8 mouse cellular contexts compared by ENCODE assay signal in genomic region chr16:43574006-43574764, GRCm38 (mm10).
A peak's percentile ranks its signal among the peaks of the same experiment; 100 is the strongest.
DNase-seq lines count a peak whose midpoint lies in the region; ATAC-seq and TF ChIP-seq lines count a peak whose summit lies in the region.

No protein-coding gene starts in this region.

- H3K4me3 ChIP-seq in MEL (ENCODE audit: control insufficient read depth in 1 of 2, insufficient read depth in 1 of 2, low read depth in 2 of 2, low read length in 2 of 2): no peak overlapping the region
- H3K4me3 ChIP-seq in cerebellum, adult 2 months (replicated peaks; ENCODE audit: insufficient read depth, low read depth, low read length): no peak overlapping the region
- no peak overlapping the region for H3K4me3 ChIP-seq in forebrain, postnatal 0 days (ENCODE audit: low read depth, low read length)
- H3K4me3 ChIP-seq in lung, embryonic 14.5 days (ENCODE audit: low read depth, low read length): no peak overlapping the region
- no peak overlapping the region for H3K4me3 ChIP-seq in olfactory bulb, adult 2 months (ENCODE audit: insufficient read depth, low read depth, low read length)

- peak; percentile 75 for TF ChIP-seq RAD21 in MEL (IDR thresholded peaks at IDR 0.05; ENCODE audit: low read depth, low read length)

- no peaks in the 10 kb centered on the region for H3K9me3 ChIP-seq in MEL (replicated peaks; ENCODE audit: insufficient read depth, low read length)
- H3K9me3 ChIP-seq in forebrain, postnatal 0 days (ENCODE audit: low read length): no peaks in the 10 kb centered on the region
- H3K9me3 ChIP-seq in lung, embryonic 14.5 days (ENCODE audit: low read depth, low read length): no peaks in the 10 kb centered on the region

- no peak for TF ChIP-seq POLR2A in MEL (IDR thresholded peaks at IDR 0.05; ENCODE audit: control insufficient read depth in 1 of 2, insufficient read depth in 1 of 2, low read depth in 1 of 2, low read length in 2 of 2, poor library complexity in 1 of 2)
- no peak for TF ChIP-seq POLR2A in cerebellum, adult 2 months (IDR thresholded peaks at IDR 0.05; ENCODE audit: borderline replicate concordance, insufficient read depth, low read length)
- TF ChIP-seq POLR2A in olfactory bulb, adult 2 months (IDR thresholded peaks at IDR 0.05; ENCODE audit: insufficient read depth, low read depth, low read length): no peak

- peak; percentile 88 for ATAC-seq in forebrain, postnatal 0 days
- ATAC-seq in lung, embryonic 14.5 days (ENCODE audit: insufficient read depth): peak; percentile 81

- H3K4me1 ChIP-seq in MEL (ENCODE audit: control insufficient read depth in 1 of 2, insufficient read depth in 2 of 2, low read length in 2 of 2): peaks cover 2 to 12% of the 10 kb centered on the region in 2 experiments; a peak in 3 of 4 replicates
- H3K4me1 ChIP-seq in cerebellum, adult 2 months (ENCODE audit: control insufficient read depth, insufficient read depth, low read length): peaks cover 10% of the 10 kb centered on the region
- H3K4me1 ChIP-seq in forebrain, postnatal 0 days (ENCODE audit: insufficient read depth): peaks cover 23% of the 10 kb centered on the region
- peaks cover 20% of the 10 kb centered on the region for H3K4me1 ChIP-seq in lung, embryonic 14.5 days (ENCODE audit: insufficient read depth)
- H3K4me1 ChIP-seq in olfactory bulb, adult 2 months (ENCODE audit: control insufficient read depth, insufficient read depth, low read length): peaks cover 20% of the 10 kb centered on the region

- TF ChIP-seq CTCF in MEL (IDR thresholded peaks at IDR 0.05 in 2 of 3, conservative IDR thresholded peaks at IDR 0.05 in 1 of 3; ENCODE audit: control insufficient read depth in 1 of 3, insufficient read depth in 1 of 3, low read depth in 2 of 3, low read length in 3 of 3, poor library complexity in 1 of 3, severe bottlenecking in 1 of 3): peak; percentile 78 to 92 (median 86)
- TF ChIP-seq CTCF in cerebellum, adult 2 months (IDR thresholded peaks at IDR 0.05; ENCODE audit: borderline replicate concordance, insufficient read depth, low read depth, low read length): peak; percentile 90
- peak; percentile 93 for TF ChIP-seq CTCF in forebrain, postnatal 0 days (IDR thresholded peaks at IDR 0.05; ENCODE audit: low read depth)
- peak; percentile 93 for TF ChIP-seq CTCF in lung, embryonic 14.5 days (IDR thresholded peaks at IDR 0.05; ENCODE audit: low read depth)
- TF ChIP-seq CTCF in olfactory bulb, adult 2 months (IDR thresholded peaks at IDR 0.05; ENCODE audit: insufficient read depth, low read depth, low read length): no peak

- peaks cover 0 to 9% of the 10 kb centered on the region in 2 experiments; a peak in 2 of 4 replicates for H3K36me3 ChIP-seq in MEL (ENCODE audit: control insufficient read depth in 1 of 2, insufficient read depth in 2 of 2, low read length in 2 of 2)
- H3K36me3 ChIP-seq in forebrain, postnatal 0 days (ENCODE audit: insufficient read depth): peaks cover 14% of the 10 kb centered on the region
- H3K36me3 ChIP-seq in lung, embryonic 14.5 days (ENCODE audit: insufficient read depth): no peaks in the 10 kb centered on the region

- no peak overlapping the region for H3K27ac ChIP-seq in MEL (ENCODE audit: control insufficient read depth, low read depth, low read length)
- peak overlapping the region; percentile 10; the same call in 1 of the 2 replicates for H3K27ac ChIP-seq in cerebellum, adult 2 months (ENCODE audit: insufficient read depth, low read length)
- H3K27ac ChIP-seq in forebrain, postnatal 0 days (ENCODE audit: low read depth, low read length): peak overlapping the region; percentile 71
- peak overlapping the region; percentile 25; the same call in 1 of the 2 replicates for H3K27ac ChIP-seq in lung, embryonic 14.5 days (ENCODE audit: low read depth)
- H3K27ac ChIP-seq in olfactory bulb, adult 2 months (ENCODE audit: insufficient read depth, low read depth, low read length): peak overlapping the region; percentile 27; the same call in 1 of the 2 replicates

- DNase-seq in MEL (ENCODE audit: low read depth, low spot score): peak; percentile 79
- DNase-seq in cerebellum, adult 2 months: peak; percentile 89 to 90
- peak; percentile 94 for DNase-seq in forebrain, postnatal 0 days
- DNase-seq in heart, postnatal 36 days: peak; percentile 91 to 95
- peak; percentile 83 to 97 for DNase-seq in layer of hippocampus, adult 18-20 months (ENCODE audit: low spot score in 2 of 2)
- DNase-seq in lung, embryonic 14.5 days: peak; percentile 96
- DNase-seq in thymus, adult 18-20 months: peak; percentile 29 to 59

- H3K79me2 ChIP-seq in MEL (ENCODE audit: control insufficient read depth, insufficient read depth, low read length, poor library complexity): no peaks in the 10 kb centered on the region

- intact Hi-C loops in heart, postnatal 36 days (cut with DNase I): loop anchor here (2.0 to 10.0 kb wide), 6 partner anchors 63 to 737 kb away; no protein-coding TSS in a partner anchor

- H3K4me2 ChIP-seq in forebrain, postnatal 0 days (ENCODE audit: low read depth): no peak overlapping the region
- H3K4me2 ChIP-seq in lung, embryonic 14.5 days: no peak overlapping the region

- H3K9ac ChIP-seq in MEL (ENCODE audit: control insufficient read depth, low read depth, low read length, poor library complexity, severe bottlenecking): no peak overlapping the region
- H3K9ac ChIP-seq in forebrain, postnatal 0 days: no peak overlapping the region
- no peak overlapping the region for H3K9ac ChIP-seq in lung, embryonic 14.5 days

- 37% methylated on average over 7 of the region's 7 CpGs for WGBS in cerebellum, adult 2 months
- 27% methylated on average over 7 of the region's 7 CpGs for WGBS in forebrain, postnatal 0 days
- WGBS in lung, embryonic 14.5 days: 32% methylated on average over 6 of the region's 7 CpGs
- 35% methylated on average over 7 of the region's 7 CpGs for WGBS in olfactory bulb, adult 2 months

- no peaks in the 10 kb centered on the region for H3K27me3 ChIP-seq in MEL (ENCODE audit: control insufficient read depth in 1 of 2, insufficient read depth in 2 of 2, low read length in 2 of 2)
- no peaks in the 10 kb centered on the region for H3K27me3 ChIP-seq in cerebellum, adult 2 months (ENCODE audit: control insufficient read depth, insufficient read depth, low read length)
- H3K27me3 ChIP-seq in forebrain, postnatal 0 days (ENCODE audit: insufficient read depth, low read length): no peaks in the 10 kb centered on the region
- H3K27me3 ChIP-seq in lung, embryonic 14.5 days (ENCODE audit: insufficient read depth, low read length): no peaks in the 10 kb centered on the region

- no peak for TF ChIP-seq EP300 in MEL (IDR thresholded peaks at IDR 0.05; ENCODE audit: low read depth in 1 of 2, low read length in 2 of 2)

TF ChIP-seq in MEL, 35 proteins besides CTCF, POLR2A, EP300 and RAD21:
- TF ChIP-seq SMC3 (IDR thresholded peaks at IDR 0.05; ENCODE audit: low read depth, low read length) (peak; percentile 67), ETS1 (IDR thresholded peaks at IDR 0.05; ENCODE audit: low read depth, low read length) (no peak), ZC3H11A (IDR thresholded peaks at IDR 0.05; ENCODE audit: low read depth, low read length) (peak; percentile 55; the same call in 1 of the 2 replicates), POLR2AphosphoS5 (IDR thresholded peaks at IDR 0.05; ENCODE audit: borderline replicate concordance, low read depth, low read length) (no peak), MAX (IDR thresholded peaks at IDR 0.05; ENCODE audit: low read length) (no peak), MEF2A (IDR thresholded peaks at IDR 0.05; ENCODE audit: extremely low read depth, insufficient replicate concordance, low read depth, low read length, poor library complexity, severe bottlenecking) (no peak), BHLHE40 (IDR thresholded peaks at IDR 0.05; ENCODE audit: borderline replicate concordance, low read depth, low read length) (no peak), ZNF384 (IDR thresholded peaks at IDR 0.05; ENCODE audit: low read depth, low read length) (no peak), MXI1 (IDR thresholded peaks at IDR 0.05; ENCODE audit: low read depth, low read length) (no peak), MYB (IDR thresholded peaks at IDR 0.05; ENCODE audit: low read depth, low read length) (no peak), JUND (IDR thresholded peaks at IDR 0.05; ENCODE audit: low read depth, low read length) (0 out of 2 replicates have a peak, but pooled peaks have one; percentile 45), TBP (IDR thresholded peaks at IDR 0.05; ENCODE audit: low read depth, low read length) (no peak), HCFC1 (IDR thresholded peaks at IDR 0.05; ENCODE audit: low read depth, low read length) (no peak)

Comparison
In these comparisons a context has a peak if more than half of its experiments do, and no peak if none do; other contexts are left out.
1. DNase-seq: peak in every context shown above with its lines; median percentile 96 in lung, embryonic 14.5 days; 94 in forebrain, postnatal 0 days; 93 in heart, postnatal 36 days; 90 in layer of hippocampus, adult 18-20 months; 90 in cerebellum, adult 2 months; 79 in MEL; 44 in thymus, adult 18-20 months.